Mouse (Mus musculus) erythroid progenitor cell, adult 5-6 weeks (primary cell): ENCODE data around the gene Ushbp1. TPM values are rescaled to one million over a fixed set of nuclear protein-coding genes. Genes with fewer than 3 reads are reported as not detected.

ENCODE experiments used
- ATAC-seq: replicated peaks from 2 replicates; pipeline ENCODE4 v1.8.0; 2016; ENCODE audit warnings: moderate number of reproducible peaks, mild to moderate bottlenecking, moderate TSS enrichment, inconsistent platforms; ENCODE audit not compliant: poor library complexity, low FRiP score, severe bottlenecking
- total RNA-seq, 2 experiments: library from RNA; stranded (forward) in 1 of 2; stranded (reverse) in 1 of 2; fragments of 150-400 nt in 1 of 2; fragments of 186-747, 209-891 nt in 1 of 2; gene quantifications; 2 replicates each; pipeline versions ENCODE4 v1.2.3 to v1.2.4; 2015 to 2017; ENCODE audit warnings: low replicate concordance in 2 of 2

Gene Ushbp1
- total RNA-seq, 2 experiments from 2014 or later, result not detected

- peak; percentile 99 for ATAC-seq
Observed at GRCm38 (mm10) chr8:71396639-71397305, 1.2 kb upstream of the Ushbp1 start, which contains the start of gene Babam1. TSS of gene Babam1 (plus strand) at chr8:71396861.

- no peak for ATAC-seq
Observed at GRCm38 (mm10) chr8:71395071-71395470, 531 bp downstream of the Ushbp1 start.

GRCm38 (mm10) chr8:71394481-71394880 is 1.1 kb downstream of the Ushbp1 start:
- ATAC-seq, result no peak

- no peak for ATAC-seq
Observed at GRCm38 (mm10) chr8:71392871-71393270, 2.7 kb downstream of the Ushbp1 start.

- no peak for ATAC-seq
Observed at GRCm38 (mm10) chr8:71392391-71392790, 3.2 kb downstream of the Ushbp1 start.

- ATAC-seq, result no peak
Observed at GRCm38 (mm10) chr8:71391696-71392095, 3.9 kb downstream of the Ushbp1 start.

GRCm38 (mm10) chr8:71388267-71388666 is 7.3 kb downstream of the Ushbp1 start:
- no peak for ATAC-seq

GRCm38 (mm10) chr8:71385212-71385835 is 10.3 kb downstream of the Ushbp1 start:
- no peak; the same call in 1 of the 2 replicates for ATAC-seq

- no peak for ATAC-seq
Observed at GRCm38 (mm10) chr8:71383860-71384259, 11.7 kb downstream of the Ushbp1 start.

GRCm38 (mm10) chr8:71383396-71383795 is 12.2 kb downstream of the Ushbp1 start:
- ATAC-seq, result no peak

GRCm38 (mm10) chr8:71381971-71382961 is 13.3 kb downstream of the Ushbp1 start:
- ATAC-seq, result no peak

GRCm38 (mm10) chr8:71381421-71381970 is 14.1 kb downstream of the Ushbp1 start, which contains the start of gene Nr2f6:
TSS of gene Nr2f6 (minus strand) at chr8:71381960.
- no peak for ATAC-seq

GRCm38 (mm10) chr8:71380178-71381171 is 15.1 kb downstream of the Ushbp1 start:
- ATAC-seq, result no peak

- ATAC-seq, result no peak
Observed at GRCm38 (mm10) chr8:71379512-71380075, 16.0 kb downstream of the Ushbp1 start.

- no peak for ATAC-seq
Observed at GRCm38 (mm10) chr8:71379008-71379407, 16.6 kb downstream of the Ushbp1 start.

- no peak for ATAC-seq
Observed at GRCm38 (mm10) chr8:71376423-71377030, 19.1 kb downstream of the Ushbp1 start.

GRCm38 (mm10) chr8:71375581-71376422 is 19.8 kb downstream of the Ushbp1 start:
- 0 out of 2 replicates have a peak, but pooled peaks have one; percentile 17 for ATAC-seq
